Mouse (Mus musculus) Muller cell, postnatal 12 days (primary cell): Measurements from ENCODE around the gene Mllt10.

Experiments used
- DNase-seq: peaks from one replicate; pipeline ENCODE4 v3.0.0-alpha.2; 2015; ENCODE audit errors: inconsistent ontology term

The Mllt10 gene

DNA sequence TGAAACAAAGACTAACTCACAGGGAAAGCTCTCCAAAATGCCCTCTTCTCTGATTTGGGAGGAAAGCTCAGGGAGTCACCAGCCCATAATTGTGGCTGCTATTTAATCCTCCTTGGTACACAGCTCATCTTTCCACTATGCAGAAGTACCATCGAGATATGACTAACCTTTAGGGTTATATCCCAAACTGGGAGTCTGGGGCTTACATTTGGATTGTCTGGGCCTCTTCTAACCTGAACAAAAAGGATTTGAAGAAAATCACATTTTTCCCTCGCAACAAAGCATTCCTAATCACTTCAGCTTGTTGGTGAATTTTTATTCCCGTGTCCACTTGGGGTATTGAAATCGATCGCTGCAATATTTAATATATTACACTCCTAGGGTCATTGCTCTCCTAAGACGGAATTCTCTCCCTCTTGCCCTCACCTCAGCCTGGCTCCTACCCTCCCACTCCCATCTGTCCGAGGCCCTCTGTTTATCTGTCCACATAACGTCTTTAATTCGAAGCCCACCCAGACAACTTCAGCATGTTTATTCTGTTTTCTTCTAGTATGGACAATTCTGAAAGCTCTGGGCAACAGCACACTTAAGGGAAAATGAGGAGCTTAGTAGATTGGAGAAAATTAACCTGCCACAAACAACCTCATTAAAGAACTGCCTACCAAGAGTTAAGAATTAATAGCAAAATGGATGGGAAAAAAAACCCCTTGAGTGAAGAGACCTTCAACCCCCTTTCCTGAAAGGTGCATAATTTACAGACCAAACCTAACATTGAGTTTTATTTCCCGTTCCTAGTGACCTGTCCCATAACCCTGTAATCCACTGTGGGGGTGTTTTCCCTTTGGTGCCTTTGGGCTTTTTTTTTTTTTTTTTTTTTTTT lies 20.4 kb upstream of the Mllt10 start:
- peak; percentile 6 for DNase-seq

- no peak for DNase-seq
These were observed 17.5 kb upstream of the Mllt10 start, which contains the start of gene A930004D18Rik for GRCm38 (mm10) chr2:18037491-18037890. Gene A930004D18Rik (minus strand): TSS chr2:18037737.

DNA sequence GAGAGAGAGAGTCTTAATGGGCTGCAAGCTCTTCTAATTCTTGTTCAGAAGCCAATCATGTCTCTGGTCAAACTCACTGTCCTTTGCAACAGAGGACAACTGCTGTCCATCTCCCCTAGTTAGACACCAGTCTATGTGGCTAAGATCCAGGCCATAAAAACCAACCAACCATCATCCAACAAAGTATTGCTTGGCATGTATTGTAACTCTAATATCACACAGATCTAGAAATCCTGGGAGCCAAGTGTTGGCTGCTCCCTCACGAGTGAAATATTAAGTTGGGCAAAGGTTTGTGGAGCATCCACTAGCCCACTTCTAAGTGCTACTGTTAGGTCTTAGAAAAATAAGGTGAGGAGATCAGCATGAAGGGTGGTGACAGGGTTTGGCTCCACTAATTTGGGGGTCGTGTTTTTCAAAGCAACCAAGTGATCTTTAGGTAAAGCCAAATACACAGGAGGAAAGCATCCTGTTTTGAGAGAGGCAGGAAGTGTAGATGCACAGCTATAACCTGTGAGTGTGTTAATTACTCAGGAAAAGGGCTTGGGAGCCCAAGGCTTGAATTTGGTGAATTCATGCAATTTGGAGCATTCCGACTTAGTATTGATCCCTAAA lies 16.8 kb upstream of the Mllt10 start:
- DNase-seq: no peak

- no peak for DNase-seq
These were observed 16.1 kb upstream of the Mllt10 start for GRCm38 (mm10) chr2:18038895-18039371.

- peak; percentile 72 for DNase-seq
These were observed 15.3 kb upstream of the Mllt10 start for GRCm38 (mm10) chr2:18039566-18040290.

DNA sequence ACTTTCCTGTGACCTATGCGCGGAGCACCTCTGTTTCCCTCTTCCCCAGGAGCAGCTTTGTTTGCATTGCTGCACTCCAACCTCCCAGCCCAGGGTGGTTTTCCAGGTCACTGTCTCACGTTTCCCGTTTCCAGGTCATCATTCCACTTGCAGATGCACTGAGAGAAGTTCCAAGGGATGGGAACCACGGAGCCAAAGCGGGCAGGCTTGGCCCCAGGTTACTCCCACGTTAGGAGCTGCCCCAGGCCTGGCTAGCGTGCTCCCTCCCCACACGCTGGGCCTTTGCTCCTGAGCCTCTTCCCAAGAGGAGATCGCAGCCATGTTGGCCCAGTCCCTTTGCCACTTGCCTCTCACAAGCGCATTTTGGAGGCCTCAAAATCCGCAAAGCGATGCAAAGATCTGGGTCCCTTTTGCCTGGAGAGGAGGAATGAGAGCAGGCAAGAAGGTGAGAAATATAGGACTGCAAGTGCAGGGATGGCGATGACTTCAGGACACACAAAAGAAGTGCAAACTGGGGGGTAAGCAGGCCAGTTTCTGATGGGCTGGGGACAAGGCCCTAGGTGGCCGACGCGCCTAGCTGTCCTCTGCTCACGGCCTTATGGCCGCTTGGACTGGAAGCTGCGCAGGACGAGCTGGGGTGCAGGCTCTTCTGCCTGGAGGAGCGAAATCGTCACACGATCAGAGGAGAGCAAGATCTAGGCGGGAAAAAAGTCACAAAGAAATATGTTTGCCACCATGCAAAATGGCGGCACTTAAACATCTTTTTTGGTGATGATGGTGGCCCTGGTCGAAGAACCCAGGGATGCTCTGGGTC lies 14.5 kb upstream of the Mllt10 start:
- DNase-seq: peak; percentile 58

DNA sequence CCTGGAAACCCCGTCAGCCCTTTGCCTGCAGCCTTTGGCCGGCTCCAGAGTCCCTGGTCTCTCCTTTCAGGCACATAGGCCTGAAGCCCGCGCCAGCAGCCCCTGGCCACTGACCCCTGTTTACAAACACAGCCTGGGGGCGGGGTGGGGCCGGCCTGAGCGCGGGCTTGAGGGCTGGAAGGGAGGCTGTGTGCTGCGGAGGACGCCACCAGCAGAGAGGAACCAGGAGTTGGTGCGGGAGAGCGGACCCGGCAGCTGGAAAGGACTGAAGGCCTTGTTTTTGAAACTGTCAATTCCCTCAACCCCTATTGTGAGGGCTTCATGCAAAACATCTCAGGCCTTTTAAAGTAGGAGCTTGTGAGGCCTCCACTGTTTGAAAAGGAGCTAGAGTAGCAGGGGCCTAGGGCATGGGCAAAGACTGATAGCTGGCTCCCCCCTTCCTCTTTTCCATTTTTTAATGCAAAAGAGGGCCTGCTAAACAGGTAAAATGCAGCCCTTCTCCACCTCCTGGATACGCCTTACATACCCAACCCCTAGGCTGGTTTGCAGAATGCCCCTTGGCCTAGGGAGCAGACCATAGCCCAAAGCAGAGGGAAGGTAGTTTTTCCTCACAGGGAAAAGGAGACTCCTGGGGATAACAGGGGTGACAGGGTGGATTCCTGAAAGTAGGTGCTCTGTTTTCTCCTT lies 13.7 kb upstream of the Mllt10 start:
- peak; percentile 65 for DNase-seq

DNA sequence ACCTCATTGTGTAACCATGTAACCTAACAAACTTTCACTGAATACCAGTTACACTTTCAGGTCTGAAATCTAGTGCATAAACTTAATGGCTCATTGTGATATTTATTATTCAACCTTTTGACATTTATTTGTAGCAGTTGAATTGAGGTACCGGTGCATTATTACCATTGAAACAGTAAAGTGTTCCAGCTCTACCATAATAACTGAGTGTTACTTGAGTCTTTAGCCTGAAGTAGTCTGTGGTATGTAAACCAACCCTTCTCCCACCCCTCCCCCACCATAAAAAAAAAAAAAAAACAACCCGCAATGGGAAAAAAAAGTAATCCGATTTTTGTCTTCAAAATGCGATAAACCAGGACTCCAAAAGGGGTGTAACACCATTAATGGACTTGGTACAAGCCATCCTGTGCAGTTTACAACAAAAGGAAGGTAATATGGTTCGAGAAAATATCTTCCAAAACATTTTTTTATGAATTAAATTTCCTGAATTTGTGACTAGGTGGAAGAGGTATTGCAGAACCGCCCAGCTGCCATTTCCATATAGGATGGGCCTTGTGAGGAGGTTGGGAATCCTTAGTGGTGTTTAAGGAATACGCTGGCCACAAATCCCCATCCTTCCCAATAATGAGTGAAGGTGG lies 9.8 kb upstream of the Mllt10 start:
- DNase-seq: peak; percentile 65

DNA sequence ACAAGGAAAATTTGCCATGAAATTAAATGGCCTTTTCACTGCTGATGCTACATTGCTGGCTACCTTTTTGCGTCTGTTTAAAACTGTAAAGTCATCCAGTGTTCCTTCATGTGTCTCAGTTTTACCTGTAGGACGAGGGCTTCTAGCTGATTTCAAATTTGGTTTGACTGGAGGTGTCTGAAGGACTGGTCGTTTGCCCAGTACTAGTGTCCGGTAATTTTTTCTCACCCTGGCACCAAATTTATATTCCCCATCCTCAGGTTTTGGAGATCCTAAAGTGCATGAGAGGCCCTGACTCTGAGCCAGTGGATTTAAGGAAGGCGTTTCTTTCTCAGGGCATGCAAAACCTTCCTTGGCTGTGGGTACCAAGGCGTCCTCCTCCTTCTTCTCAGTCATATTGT lies 9.3 kb upstream of the Mllt10 start:
- no peak for DNase-seq

DNA sequence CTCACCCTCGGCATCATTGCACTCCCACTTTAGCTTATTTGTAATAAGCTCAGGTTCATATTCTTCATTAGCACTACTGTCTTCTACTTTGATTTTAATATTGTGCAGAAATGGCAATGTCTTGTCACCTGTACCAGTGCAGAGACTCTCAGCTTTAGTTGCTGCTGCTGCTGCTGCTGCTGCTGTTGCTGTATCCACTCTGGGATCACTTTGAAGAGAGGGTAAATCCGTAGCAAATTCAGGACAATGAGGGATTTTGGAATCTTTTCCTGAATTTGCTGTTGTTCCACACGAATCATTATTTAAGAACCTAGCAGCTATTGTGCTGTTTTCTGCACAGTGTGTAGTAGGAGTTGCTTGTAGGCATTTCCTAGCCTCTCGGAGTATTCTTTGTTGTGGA lies 8.9 kb upstream of the Mllt10 start:
- peak; percentile 35 for DNase-seq

DNA sequence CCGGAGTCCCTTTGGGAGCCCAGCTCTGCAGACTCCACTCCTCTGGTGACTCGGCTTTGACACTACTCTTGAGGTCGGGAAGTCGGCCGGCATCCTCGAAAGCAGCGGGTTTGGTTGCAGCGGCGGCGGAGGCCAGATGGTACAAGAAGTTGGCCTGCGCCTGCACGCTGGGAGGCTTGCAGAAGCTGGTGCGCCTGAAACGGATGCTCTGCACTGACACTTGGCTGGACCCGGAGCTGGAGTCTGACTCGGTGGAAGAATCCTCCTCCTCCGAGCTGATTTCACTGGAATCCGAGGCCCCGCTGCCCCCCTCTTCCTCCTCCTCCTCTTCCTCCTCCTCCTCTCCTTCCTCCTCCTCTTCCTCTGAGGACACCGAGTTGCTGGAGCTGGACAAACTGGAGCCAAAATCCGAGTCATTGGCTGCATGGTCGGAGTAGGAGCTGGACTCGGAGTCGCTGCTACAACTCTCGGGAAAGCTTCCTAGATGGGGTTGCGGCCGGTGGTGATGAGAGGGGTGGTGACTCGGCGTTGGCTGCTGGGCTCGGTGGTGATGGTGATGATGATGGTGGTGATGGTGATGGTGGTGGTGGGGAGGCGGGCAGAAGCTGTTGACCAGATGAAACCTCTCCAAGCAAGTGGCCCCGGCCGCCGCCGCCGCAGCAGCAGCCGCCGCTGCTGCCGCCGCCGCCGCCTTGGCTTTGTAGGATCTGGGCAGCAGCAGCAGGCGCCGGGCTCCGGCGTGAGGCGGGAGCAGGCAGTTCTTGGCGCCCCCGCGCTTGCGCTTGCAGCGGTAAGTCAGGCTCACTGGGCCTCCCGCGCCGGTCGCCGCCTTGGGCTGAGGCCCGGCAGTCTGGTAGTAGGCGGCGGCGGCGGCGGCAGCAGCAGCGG lies 8.0 kb upstream of the Mllt10 start:
- peak; percentile 74 for DNase-seq

- peak; percentile 86 for DNase-seq
These were observed 7.2 kb upstream of the Mllt10 start for GRCm38 (mm10) chr2:18047646-18048452.

DNA sequence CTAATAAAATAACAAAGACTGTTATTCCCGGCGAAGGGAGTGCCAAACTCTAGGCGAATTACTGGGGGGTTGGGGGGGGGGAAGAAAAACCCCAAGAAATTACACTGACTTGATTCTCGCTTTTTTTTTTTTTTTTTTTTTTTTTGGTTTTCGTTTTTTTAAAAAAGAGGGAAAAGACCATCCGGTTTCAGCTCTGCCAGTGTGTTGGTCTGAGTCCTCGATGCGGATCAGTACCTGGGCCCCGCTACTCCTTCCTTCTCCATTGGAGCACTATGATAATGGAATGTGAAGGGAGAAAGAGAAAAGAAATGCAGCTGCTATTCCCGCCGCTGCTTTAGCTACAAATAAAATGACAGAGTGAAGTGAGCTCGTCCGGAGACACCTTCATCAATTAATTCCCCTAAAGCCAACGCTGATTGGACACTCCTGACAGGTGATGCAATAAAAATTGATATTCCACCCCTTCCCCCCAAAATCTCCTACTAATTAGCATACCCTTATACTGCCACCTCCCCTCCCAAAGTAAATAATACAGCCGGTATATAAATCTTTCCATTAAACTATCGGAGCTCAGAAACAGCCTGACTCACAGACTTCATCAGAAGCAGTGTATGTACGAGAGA lies 6.5 kb upstream of the Mllt10 start, which contains the start of gene Skida1:
Gene Skida1, minus strand, starts transcription at position 599 of the 623 bp plus-strand sequence.
- peak; percentile 82 for DNase-seq

GRCm38 (mm10) chr2:18049279-18049821 lies 5.7 kb upstream of the Mllt10 start:
- DNase-seq: peak; percentile 73

- DNase-seq: no peak
These were observed 5.0 kb upstream of the Mllt10 start for GRCm38 (mm10) chr2:18050018-18050417.

- DNase-seq: peak; percentile 81
These were observed 4.5 kb upstream of the Mllt10 start for GRCm38 (mm10) chr2:18050541-18050985.

GRCm38 (mm10) chr2:18051026-18051830 lies 3.8 kb upstream of the Mllt10 start:
- peak; percentile 20 for DNase-seq
